Mouse (Mus musculus): Measurements from ENCODE around the gene Kat2b.
"Not testable (repeated sequence)": the region's sequence is repeated elsewhere in the genome, so short reads cannot be mapped to it uniquely, and the experiment has no call there.

Kat2b gene

GRCm38 (mm10) chr17:53569829-53570228, 3.2 kb downstream of the Kat2b start:
- no peak for DNase-seq (ENCODE audit: low spot score in 2 of 2)

- DNase-seq (ENCODE audit: low spot score in 2 of 2) = no peak
Measured at GRCm38 (mm10) chr17:53570361-53570875, 3.8 kb downstream of the Kat2b start.

GRCm38 (mm10) chr17:53570932-53571331, 4.3 kb downstream of the Kat2b start:
- DNase-seq (ENCODE audit: low spot score in 2 of 2) = not testable (repeated sequence)

- no peak for DNase-seq (ENCODE audit: low spot score in 2 of 2)
Measured at GRCm38 (mm10) chr17:53573019-53573556, 6.4 kb downstream of the Kat2b start.

GRCm38 (mm10) chr17:53577151-53577550, 10.5 kb downstream of the Kat2b start:
- no peak for DNase-seq (ENCODE audit: low spot score in 2 of 2)

- no peak for DNase-seq (ENCODE audit: low spot score in 2 of 2)
Measured at GRCm38 (mm10) chr17:53577754-53578153, 11.1 kb downstream of the Kat2b start.

GRCm38 (mm10) chr17:53578249-53578648, 11.6 kb downstream of the Kat2b start:
- no peak for DNase-seq (ENCODE audit: low spot score in 2 of 2)

- DNase-seq (ENCODE audit: low spot score in 2 of 2) = no peak
Measured at GRCm38 (mm10) chr17:53578776-53579175, 12.1 kb downstream of the Kat2b start.

- no peak for DNase-seq (ENCODE audit: low spot score in 2 of 2)
Measured at GRCm38 (mm10) chr17:53579612-53580011, 13.0 kb downstream of the Kat2b start.

GRCm38 (mm10) chr17:53580237-53580636, 13.6 kb downstream of the Kat2b start:
- no peak for DNase-seq (ENCODE audit: low spot score in 2 of 2)

- DNase-seq (ENCODE audit: low spot score in 2 of 2) = no peak
Measured at GRCm38 (mm10) chr17:53582026-53582585, 15.4 kb downstream of the Kat2b start.

GRCm38 (mm10) chr17:53582805-53583204, 16.1 kb downstream of the Kat2b start:
- no peak for DNase-seq (ENCODE audit: low spot score in 2 of 2)

GRCm38 (mm10) chr17:53583846-53584579, 17.4 kb downstream of the Kat2b start:
- DNase-seq (ENCODE audit: low spot score in 2 of 2) = no peak

- DNase-seq (ENCODE audit: low spot score in 2 of 2) = peak; percentile 84 to 85
Measured at GRCm38 (mm10) chr17:53587074-53587851, 20.6 kb downstream of the Kat2b start.

GRCm38 (mm10) chr17:53588097-53588855, 21.6 kb downstream of the Kat2b start:
- DNase-seq (ENCODE audit: low spot score in 2 of 2) = no peak

GRCm38 (mm10) chr17:53590110-53590509, 23.4 kb downstream of the Kat2b start:
- peak; percentile 54 to 56 for DNase-seq (ENCODE audit: low spot score in 2 of 2)

- DNase-seq (ENCODE audit: low spot score in 2 of 2) = no peak
Measured at GRCm38 (mm10) chr17:53591910-53592309, 25.2 kb downstream of the Kat2b start.

GRCm38 (mm10) chr17:53594590-53594989, 27.9 kb downstream of the Kat2b start:
- no peak for DNase-seq (ENCODE audit: low spot score in 2 of 2)

GRCm38 (mm10) chr17:53595527-53595926, 28.9 kb downstream of the Kat2b start:
- no peak for DNase-seq (ENCODE audit: low spot score in 2 of 2)

GRCm38 (mm10) chr17:53596314-53596882, 29.7 kb downstream of the Kat2b start:
- peak; percentile 20 to 44 for DNase-seq (ENCODE audit: low spot score in 2 of 2)

Data from right cerebral cortex, adult 2 months (tissue).